Mouse (Mus musculus) ES-Bruce4 (cell line): ENCODE measurements at regions not wholly inside any gene's neighbourhood (a gene's known extent, or its start where the extent isn't known, plus 50 kb on each side); places are given as distances from the start of the nearest gene placed in this dataset.

ENCODE experiments used
- CTCF ChIP-seq: IDR thresholded peaks from one replicate; pipeline ENCODE4 v1.8.1; 2011; ENCODE audit warnings: low read depth, low read length
- EP300 ChIP-seq: IDR thresholded peaks from 2 replicates; pipeline ENCODE4 v1.6.1; 2011; ENCODE audit warnings: low read depth, low read length; ENCODE audit not compliant: insufficient read depth
- POLR2A ChIP-seq: IDR thresholded peaks from one replicate; pipeline ENCODE4 v1.8.1; 2011; ENCODE audit warnings: low read length; ENCODE audit not compliant: insufficient read depth

- TF ChIP-seq CTCF (peak; percentile 37), POLR2A (no peak), EP300 (no peak)
These were observed 157.4 kb upstream of the Gm10131 start for GRCm38 (mm10) chr8:34268806-34269520.
